Mouse (Mus musculus): ENCODE results near the gene Asb14. TPM values are rescaled to one million over a fixed set of nuclear protein-coding genes. Genes with fewer than 3 reads are reported as not detected.

Asb14 gene
- polyA plus RNA-seq, 1 experiment from 2014 or later, result not detected

- no peaks in the 10 kb centered on the region; the same call in 1 of the 2 replicates for H3K36me3 ChIP-seq (replicated peaks)
- WGBS (ENCODE audit: insufficient replicate concordance), result 52% methylated on average over 1 of the region's 1 CpGs
Observed at GRCm38 (mm10) chr14:26960518-26960917, 66.2 kb downstream of the Asb14 start.

More at GRCm38 (mm10) chr14:26960518-26960917, 66.2 kb downstream of the Asb14 start:
- ATAC-seq (ENCODE audit: insufficient read depth), result no peak
- Histone ChIP-seq H3K9ac (no peak overlapping the region), H3K4me2 (no peak overlapping the region), H3K4me3 (replicated peaks) (no peak overlapping the region), H3K4me1 (replicated peaks) (no peaks in the 10 kb centered on the region), H3K9me3 (replicated peaks) (no peaks in the 10 kb centered on the region), H3K27ac (replicated peaks) (no peak overlapping the region), H3K27me3 (no peaks in the 10 kb centered on the region)

Other genes with a start within 250 kb of the Asb14 start
- gene Pde12, start 224.7 kb upstream of the Asb14 start, polyA plus RNA-seq (2015; fragmentation: Nextera tagmentation; extraction: Ambion mirVana), result 6.0 and 6.2 TPM in 2 replicates
- 0.02 TPM in 2 replicates for gene Dnah12, start 201.3 kb upstream of the Asb14 start, polyA plus RNA-seq (2015; fragmentation: Nextera tagmentation; extraction: Ambion mirVana)
- gene Appl1, start 76.7 kb downstream of the Asb14 start, polyA plus RNA-seq (2015; fragmentation: Nextera tagmentation; extraction: Ambion mirVana), result 5.9 and 8.3 TPM in 2 replicates
- gene Hesx1, start 99.9 kb downstream of the Asb14 start, polyA plus RNA-seq (2015; fragmentation: Nextera tagmentation; extraction: Ambion mirVana), result 6.1 and 7.0 TPM in 2 replicates
- gene Il17rd, start 144.4 kb downstream of the Asb14 start, polyA plus RNA-seq (2015; fragmentation: Nextera tagmentation; extraction: Ambion mirVana), result 0.14 and 0.16 TPM in 2 replicates
- 6.6 and 8.2 TPM in 2 replicates for gene Arhgef3, start 220.3 kb downstream of the Asb14 start, polyA plus RNA-seq (2015; fragmentation: Nextera tagmentation; extraction: Ambion mirVana)